In the genomic region with DNA sequence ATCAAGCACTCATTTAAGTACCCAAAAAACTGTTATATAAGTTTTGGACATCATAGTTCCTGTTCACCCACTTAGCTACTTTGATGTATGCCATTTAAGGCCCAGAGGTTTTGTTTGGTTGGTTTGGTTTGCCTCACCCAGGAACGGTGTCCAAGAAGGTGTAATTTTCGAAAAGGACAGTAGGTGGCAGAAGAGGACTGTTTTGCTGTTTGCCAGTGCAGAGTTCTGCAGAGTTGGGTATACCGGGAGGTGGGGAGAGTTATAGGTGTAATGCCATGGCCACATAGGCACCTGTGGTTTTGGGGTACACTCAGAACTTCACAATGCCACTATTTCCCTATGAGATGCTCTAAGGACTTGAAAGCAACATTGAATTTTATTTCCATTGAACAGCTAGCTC, we compare ENCODE assay signal across 9 mouse cellular contexts. TPM values are rescaled to one million over a fixed set of nuclear protein-coding genes. Genes with fewer than 3 reads are reported as not detected.
DNase-seq lines count a peak whose midpoint lies in the region; ATAC-seq and TF ChIP-seq lines count a peak whose summit lies in the region.
"Had no signal": no experiment of that assay in that cellular context is flagged by ENCODE, and none has a peak within 500 bp of the region (broad histone marks: within the 10 kb centered on the region; RNA-seq: fewer than 3 reads in every experiment).

No protein-coding gene starts in this region.

- DNase-seq in brain, adult 2 months (ENCODE audit: low read depth, low spot score), result peak; percentile 77
- peak; percentile 77 to 78 for DNase-seq in heart, postnatal 36 days
- peak; percentile 68 to 93 for DNase-seq in layer of hippocampus, adult 2 months (ENCODE audit: low spot score in 2 of 2)
- DNase-seq in lung, adult 2 months, result peak; percentile 58
- peak; percentile 81 for DNase-seq in thymus, adult 2 months

- 2% methylated on average over 3 of the region's 3 CpGs for WGBS in lung, adult 2 months
- under 1% methylated on average over 3 of the region's 3 CpGs for WGBS in thymus, adult 2 months

- TF ChIP-seq EP300 in ES-Bruce4 (IDR thresholded peaks at IDR 0.05; ENCODE audit: insufficient read depth, low read depth, low read length), result no peak

- H3K4me1 ChIP-seq in ES-Bruce4 (ENCODE audit: control insufficient read depth, insufficient read depth, low read length), result no peaks in the 10 kb centered on the region
- H3K4me1 ChIP-seq in lung, adult 2 months (ENCODE audit: control insufficient read depth, insufficient read depth, low read length), result no peaks in the 10 kb centered on the region
- no peaks in the 10 kb centered on the region for H3K4me1 ChIP-seq in thymus, adult 2 months (replicated peaks; ENCODE audit: control insufficient read depth, insufficient read depth, low read length)
- H3K4me1 ChIP-seq: limb, embryonic 15.5 days had no signal

- H3K4me3 ChIP-seq in ES-Bruce4 (ENCODE audit: low read depth, low read length), result no peak overlapping the region
- no peak overlapping the region for H3K4me3 ChIP-seq in layer of hippocampus, adult 2 months
- H3K4me3 ChIP-seq in lung, adult 2 months (replicated peaks; ENCODE audit: extremely low read depth, low read depth, low read length), result no peak overlapping the region
- no peak overlapping the region for H3K4me3 ChIP-seq in thymus, adult 2 months (ENCODE audit: control insufficient read depth, insufficient read depth, low read length)
- H3K4me3 ChIP-seq: limb, embryonic 15.5 days had no signal

- TF ChIP-seq POLR2A in ES-Bruce4 (IDR thresholded peaks at IDR 0.05; ENCODE audit: insufficient read depth, low read length), result no peak
- TF ChIP-seq POLR2A in lung, adult 2 months (IDR thresholded peaks at IDR 0.05; ENCODE audit: borderline replicate concordance, extremely low read depth, low read depth, low read length), result no peak
- no peak for TF ChIP-seq POLR2A in thymus, adult 2 months (IDR thresholded peaks at IDR 0.05; ENCODE audit: control insufficient read depth, extremely low read depth, insufficient read depth, low read length, poor library complexity)

- no peaks in the 10 kb centered on the region for H3K36me3 ChIP-seq in ES-Bruce4 (ENCODE audit: control insufficient read depth, insufficient read depth, low read length, poor library complexity, severe bottlenecking)
- no peaks in the 10 kb centered on the region for H3K36me3 ChIP-seq in thymus, adult 2 months (ENCODE audit: control insufficient read depth, insufficient read depth, low read length)
- H3K36me3 ChIP-seq: limb, embryonic 15.5 days had no signal

- peaks cover 23% of the 10 kb centered on the region for H3K9me3 ChIP-seq in ES-Bruce4 (replicated peaks; ENCODE audit: control insufficient read depth, insufficient read depth, low read length, poor library complexity, severe bottlenecking)
- H3K9me3 ChIP-seq: limb, embryonic 15.5 days had no signal

- no peak overlapping the region for H3K27ac ChIP-seq in ES-Bruce4 (ENCODE audit: insufficient read depth, low read length)
- H3K27ac ChIP-seq in layer of hippocampus, adult 2 months, result no peak overlapping the region
- H3K27ac ChIP-seq in thymus, adult 2 months (ENCODE audit: control insufficient read depth, insufficient read depth, low read length), result no peak overlapping the region
- H3K27ac ChIP-seq: limb, embryonic 15.5 days had no signal

- intact Hi-C loops in heart, postnatal 36 days (cut with DNase I), result loop anchor here (1.0 to 10.0 kb wide), 4 partner anchors 104 to 331 kb away; partner anchors contain the start of gene Iqgap2

- peak; percentile 78 for ATAC-seq in erythroblast, adult 5-6 weeks (replicated peaks; ENCODE audit: low FRiP score, poor library complexity, severe bottlenecking)
- ATAC-seq in neutrophil, adult 5-6 weeks (ENCODE audit: extremely low read depth, insufficient number of reproducible peaks, low FRiP score, poor library complexity, severe bottlenecking), result peak; percentile 72; the same call in 1 of the 2 replicates

- H3K9ac ChIP-seq in ES-Bruce4 (ENCODE audit: low read depth, poor library complexity, severe bottlenecking), result no peak overlapping the region
- H3K9ac ChIP-seq: limb, embryonic 15.5 days had no signal

- H3K27me3 ChIP-seq in ES-Bruce4 (ENCODE audit: control insufficient read depth, insufficient read depth, low read length, poor library complexity, severe bottlenecking), result no peaks in the 10 kb centered on the region
- no peaks in the 10 kb centered on the region for H3K27me3 ChIP-seq in thymus, adult 2 months (ENCODE audit: control insufficient read depth, insufficient read depth, low read length)
- H3K27me3 ChIP-seq: limb, embryonic 15.5 days had no signal

- peak; percentile 41 for TF ChIP-seq CTCF in ES-Bruce4 (IDR thresholded peaks at IDR 0.05; ENCODE audit: low read depth, low read length)
- peak; percentile 97 for TF ChIP-seq CTCF in layer of hippocampus, adult 2 months (conservative IDR thresholded peaks at IDR 0.05)
- peak; percentile 47 for TF ChIP-seq CTCF in lung, adult 2 months (IDR thresholded peaks at IDR 0.05; ENCODE audit: insufficient read depth, low read length)
- TF ChIP-seq CTCF in thymus, adult 2 months (IDR thresholded peaks at IDR 0.05; ENCODE audit: borderline replicate concordance, control insufficient read depth, extremely low read depth, insufficient read depth, low read length, poor library complexity), result no peak

RNA-seq across cellular contexts. Expression of gene F2rl1, which starts 38.7 kb away (rescaled TPM):
- polyA plus RNA-seq in ES-Bruce4 (2011; ENCODE audit: insufficient read depth, insufficient read length, low read depth, missing spikeins), result 59.0 and 65.2 TPM in 2 replicates
- not detected in 2 replicates for total RNA-seq in erythroblast, adult 5-6 weeks (2015; ENCODE audit: low replicate concordance)
- 0.42 TPM in 1 of 2 replicates, not detected in the other for total RNA-seq in erythroblast, adult 5-6 weeks (2017; ENCODE audit: low replicate concordance)
- under 1 TPM; 0.49 to 0.61 TPM for total RNA-seq in heart, postnatal 36 days (2021)
- under 1 TPM; 0.17 to 0.18 TPM for total RNA-seq in layer of hippocampus, adult 2 months (2021)
- 10.7 and 12.4 TPM in 2 replicates for polyA plus RNA-seq in lung, adult 2 months (2012; rRNA removed)
- 5.4 and 5.5 TPM in 2 replicates for total RNA-seq in neutrophil, adult 5-6 weeks (2017)
- polyA plus RNA-seq in thymus, adult 2 months (2012; rRNA removed), result 7.8 and 8.5 TPM in 2 replicates

RNA-seq across cellular contexts. Expression of gene F2r, which starts 54.6 kb away (rescaled TPM):
- polyA plus RNA-seq in ES-Bruce4 (2011; ENCODE audit: insufficient read depth, insufficient read length, low read depth, missing spikeins), result 34.0 and 36.7 TPM in 2 replicates
- 4.8 and 5.0 TPM in 2 replicates for total RNA-seq in erythroblast, adult 5-6 weeks (2015; ENCODE audit: low replicate concordance)
- 1.4 and 3.3 TPM in 2 replicates for total RNA-seq in erythroblast, adult 5-6 weeks (2017; ENCODE audit: low replicate concordance)
- 10 to 100 TPM; 20.0 to 25.3 TPM for total RNA-seq in heart, postnatal 36 days (2021)
- total RNA-seq in layer of hippocampus, adult 2 months (2021), result 1 to 10 TPM; 4.6 to 5.7 TPM
- 116 TPM in 2 replicates for polyA plus RNA-seq in lung, adult 2 months (2012; rRNA removed)
- 2.9 and 3.1 TPM in 2 replicates for total RNA-seq in neutrophil, adult 5-6 weeks (2017)
- polyA plus RNA-seq in thymus, adult 2 months (2012; rRNA removed), result 11.6 and 13.0 TPM in 2 replicates
